Mouse (Mus musculus) cerebellum, postnatal 25 days (tissue): Measurements from ENCODE around the gene Rorc.

Source experiments
- DNase-seq, 2 experiments: peaks; one replicate each; pipeline ENCODE4 v3.0.0; 2021; ENCODE audit warnings: mixed read lengths in 2 of 2

Rorc gene

DNA sequence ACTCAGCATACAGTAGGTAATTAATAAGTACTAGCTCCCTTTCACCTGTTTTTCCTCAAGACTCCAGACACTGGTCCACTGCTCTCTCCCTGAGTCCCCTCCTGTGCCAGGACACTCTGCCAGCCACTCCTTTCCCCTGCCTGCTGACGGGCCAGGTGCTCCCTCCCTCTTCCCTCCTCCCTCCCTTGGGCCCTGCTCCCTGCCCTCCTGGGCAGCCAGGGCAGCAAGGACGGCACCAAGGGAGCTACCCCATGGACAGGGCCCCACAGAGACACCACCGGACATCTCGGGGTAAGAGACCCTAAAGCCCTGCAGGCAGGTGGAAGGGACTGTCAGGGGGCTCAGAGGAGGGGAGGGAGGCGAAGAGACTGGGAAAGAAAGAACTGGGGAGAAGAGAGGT lies at the start of gene Rorc:
Gene Rorc (plus strand): TSS at position 154 of the 400 bp plus-strand sequence.
- DNase-seq = peak; percentile 61 to 74

GRCm38 (mm10) chr3:94328681-94329080 lies 43.9 kb upstream of the Rorc start:
- DNase-seq = no peak

GRCm38 (mm10) chr3:94334442-94334841 lies 38.2 kb upstream of the Rorc start:
- no peak for DNase-seq

DNA sequence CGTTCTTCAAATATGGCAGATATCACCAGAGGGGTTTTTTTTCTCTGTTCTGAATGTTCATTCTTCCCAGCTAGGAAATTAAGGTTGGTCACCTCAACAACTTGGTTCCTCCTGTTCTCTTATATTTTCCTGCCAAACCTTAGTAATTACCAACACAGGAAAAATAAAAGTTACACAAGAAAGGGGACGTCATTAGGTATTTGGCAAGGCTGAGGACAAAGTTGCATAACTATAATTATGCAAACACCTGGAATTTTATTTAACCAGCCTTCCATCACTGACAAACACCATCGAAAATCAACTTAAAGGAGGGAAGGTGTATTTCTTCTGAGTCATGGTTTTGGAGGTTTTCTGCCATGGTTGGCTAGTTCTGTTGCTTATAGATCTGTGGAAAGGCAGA lies 34.1 kb upstream of the Rorc start:
- no peak for DNase-seq

DNA sequence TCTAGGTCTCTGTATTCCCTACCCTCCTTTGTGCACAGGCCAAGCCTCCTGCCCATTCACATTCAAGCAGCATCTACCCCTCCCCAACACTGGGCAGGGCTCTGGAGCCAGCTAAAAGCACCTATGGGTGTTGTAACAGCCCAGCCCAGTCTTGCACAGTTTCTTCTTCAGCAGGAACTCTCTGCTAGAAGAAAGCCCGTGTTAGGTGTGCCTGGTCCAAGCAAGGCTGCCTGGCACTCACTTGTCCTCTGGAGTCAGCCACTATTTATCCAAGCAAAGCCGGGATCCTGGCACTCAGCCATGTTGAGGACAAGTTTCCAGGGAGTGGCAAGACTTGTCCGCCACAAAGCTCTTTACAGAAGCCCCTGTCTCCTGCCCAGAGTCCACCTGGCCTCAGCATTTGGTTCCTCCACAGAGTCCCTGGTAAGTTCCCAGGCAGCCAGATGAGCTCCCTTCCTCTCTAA lies 30.6 kb upstream of the Rorc start, which contains the start of gene Them5:
Gene Them5 (plus strand): TSS at position 141 of the 464 bp plus-strand sequence.
- DNase-seq = peak in 1 of 2 experiments; percentile 9

DNA sequence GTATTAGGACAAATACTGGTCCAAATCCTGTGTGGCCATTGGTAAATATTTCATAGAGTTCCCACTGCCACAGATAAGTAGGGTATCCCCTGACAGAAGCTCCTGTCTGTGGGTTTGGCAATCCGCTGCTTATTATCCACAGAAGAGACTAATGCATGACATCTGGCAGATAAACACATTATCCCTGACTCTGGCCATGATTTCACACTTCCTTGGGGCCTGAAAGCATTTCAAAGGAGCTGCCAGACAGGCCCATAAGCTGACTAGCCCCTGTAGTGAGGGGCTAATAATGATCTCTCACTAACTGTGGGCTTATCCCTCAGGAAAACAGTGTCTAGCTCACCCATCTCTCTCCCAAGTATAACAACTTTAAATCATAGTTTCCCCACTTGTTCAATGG lies 30.0 kb upstream of the Rorc start:
- no peak for DNase-seq

DNA sequence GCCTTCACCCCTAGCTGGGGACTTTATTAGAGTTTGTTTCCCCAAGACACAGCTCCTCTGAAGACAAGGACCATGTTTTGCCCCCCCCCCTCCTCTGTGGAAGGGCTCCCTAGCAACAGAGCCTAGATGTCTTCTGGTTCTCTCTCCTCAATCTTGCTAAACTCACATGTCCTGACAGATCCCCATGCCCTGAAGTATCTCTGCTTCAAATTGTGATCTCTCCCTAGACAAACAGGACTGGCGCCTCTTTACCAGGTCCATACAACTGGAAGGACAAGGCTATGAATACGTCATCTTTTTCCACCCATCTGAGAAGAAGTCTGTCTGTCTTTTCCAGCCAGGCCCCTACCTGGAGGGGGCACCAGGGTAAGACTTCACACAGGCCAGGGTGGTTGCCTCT lies 28.4 kb upstream of the Rorc start:
- DNase-seq = no peak

- DNase-seq = no peak
Observed at GRCm38 (mm10) chr3:94344897-94345296, 27.7 kb upstream of the Rorc start.

- no peak for DNase-seq
Observed at GRCm38 (mm10) chr3:94348146-94348545, 24.4 kb upstream of the Rorc start.

DNA sequence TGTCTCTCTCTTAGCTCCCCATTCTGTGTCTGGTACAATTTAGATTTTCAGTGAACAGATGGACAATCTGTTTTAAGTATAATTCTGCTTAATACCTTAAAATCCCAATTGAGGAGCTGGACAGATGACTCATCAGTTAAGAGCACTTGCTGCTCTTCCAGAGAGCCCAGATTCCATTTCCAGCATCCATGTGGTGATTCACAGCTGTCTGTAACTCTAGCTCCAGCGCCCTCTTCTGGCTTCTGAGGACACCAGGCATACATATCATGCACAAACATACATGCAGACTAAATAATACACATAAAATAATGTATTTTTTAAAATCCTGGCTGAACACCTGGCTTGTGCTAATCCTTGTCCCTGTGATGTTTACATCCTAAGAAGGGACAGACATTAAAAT lies 11.8 kb upstream of the Rorc start:
- DNase-seq = no peak

DNA sequence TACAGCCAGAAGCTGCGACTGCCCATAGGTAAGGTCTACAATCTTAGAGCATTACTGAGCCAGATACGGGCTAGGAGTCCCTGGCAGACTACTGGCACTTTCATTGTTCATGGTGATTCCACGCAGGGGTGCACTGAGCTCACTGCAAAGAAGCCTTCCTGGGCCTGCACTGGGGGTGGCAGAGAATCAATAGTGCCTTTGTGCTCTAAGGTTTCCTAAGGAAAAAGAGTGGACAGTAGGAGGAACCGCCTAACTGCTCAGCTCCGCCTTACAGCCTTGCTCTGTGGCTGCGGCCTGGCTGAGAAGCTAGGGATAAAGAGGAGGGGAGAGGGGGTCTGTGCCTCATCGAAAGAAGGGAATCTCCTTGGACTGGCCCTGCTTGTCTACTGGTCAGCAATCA lies 10.5 kb upstream of the Rorc start, which contains the start of gene C2cd4d:
Gene C2cd4d (plus strand): TSS at position 301 of the 400 bp plus-strand sequence.
- DNase-seq = no peak

DNA sequence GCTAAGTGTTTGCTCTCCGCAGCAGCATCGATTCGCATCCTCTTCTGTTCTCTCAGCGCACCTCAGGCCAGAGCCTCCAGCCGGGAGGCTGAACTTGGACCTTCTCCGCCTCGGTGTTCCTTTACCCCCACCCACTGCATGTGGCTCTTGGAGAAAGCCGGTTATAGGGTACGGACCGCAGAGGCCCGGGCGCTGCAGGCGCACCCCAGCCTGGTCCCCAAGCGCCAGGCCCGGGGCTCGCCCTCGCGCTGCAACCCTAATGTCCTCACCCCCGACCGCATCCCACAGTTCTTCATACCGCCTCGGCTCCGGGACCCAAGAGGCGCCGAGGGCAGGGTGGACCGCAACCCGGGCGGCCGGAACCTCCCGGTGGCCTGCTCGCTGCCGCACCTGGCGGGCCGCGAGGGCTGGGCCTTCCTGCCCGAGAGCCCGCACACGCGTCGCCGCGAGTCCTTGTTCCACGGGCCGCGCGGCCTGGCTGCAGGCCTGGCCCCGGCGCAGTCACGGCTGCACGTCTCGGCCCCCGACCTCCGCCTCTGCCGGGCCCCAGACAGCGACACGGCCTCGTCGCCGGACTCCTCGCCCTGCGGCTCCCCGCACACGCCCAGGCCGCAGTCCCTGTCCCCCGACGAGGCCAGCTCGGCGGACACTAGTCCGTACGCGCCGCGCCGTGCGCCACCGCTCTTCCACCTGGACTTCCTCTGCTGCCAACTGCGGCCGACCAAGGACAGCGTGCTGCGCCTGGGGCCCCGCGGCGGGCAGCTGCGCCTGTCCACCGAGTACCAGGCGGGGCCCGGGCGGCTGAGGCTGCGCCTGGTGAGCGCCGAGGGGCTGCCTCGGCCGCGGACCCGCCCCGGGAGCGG lies 9.1 kb upstream of the Rorc start:
- DNase-seq = peak; percentile 78 to 80

- peak in 1 of 2 experiments; percentile 46 for DNase-seq
Observed at GRCm38 (mm10) chr3:94364154-94364526, 8.5 kb upstream of the Rorc start.

GRCm38 (mm10) chr3:94366761-94367160 lies 5.8 kb upstream of the Rorc start:
- peak; percentile 85 for DNase-seq

GRCm38 (mm10) chr3:94367511-94367910 lies 5.1 kb upstream of the Rorc start:
- DNase-seq = no peak

GRCm38 (mm10) chr3:94368631-94369030 lies 4.0 kb upstream of the Rorc start:
- no peak for DNase-seq

GRCm38 (mm10) chr3:94369709-94370108 lies 2.9 kb upstream of the Rorc start:
- no peak for DNase-seq

- peak; percentile 53 to 79 for DNase-seq
Observed at GRCm38 (mm10) chr3:94371637-94372036, 957 bp upstream of the Rorc start.

DNA sequence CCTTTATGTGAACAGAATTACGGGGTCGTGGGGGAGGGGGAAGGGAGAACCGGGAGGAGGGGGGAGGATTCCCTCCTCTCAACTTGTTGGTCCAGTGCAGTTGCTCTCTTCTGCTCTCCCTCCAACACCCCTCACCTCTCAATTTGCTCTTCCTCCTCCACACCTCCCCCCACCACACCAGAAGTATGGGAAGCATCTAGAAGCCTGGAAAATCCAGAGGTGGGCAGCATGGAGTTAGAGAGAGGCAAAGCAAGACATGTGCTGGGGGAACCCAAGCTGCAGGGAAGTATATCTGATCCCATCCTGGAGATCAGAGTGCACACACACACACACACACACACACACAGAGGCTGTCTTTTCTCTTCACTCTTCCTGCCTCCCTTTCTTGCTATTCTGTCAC lies 556 bp upstream of the Rorc start:
- no peak for DNase-seq

DNA sequence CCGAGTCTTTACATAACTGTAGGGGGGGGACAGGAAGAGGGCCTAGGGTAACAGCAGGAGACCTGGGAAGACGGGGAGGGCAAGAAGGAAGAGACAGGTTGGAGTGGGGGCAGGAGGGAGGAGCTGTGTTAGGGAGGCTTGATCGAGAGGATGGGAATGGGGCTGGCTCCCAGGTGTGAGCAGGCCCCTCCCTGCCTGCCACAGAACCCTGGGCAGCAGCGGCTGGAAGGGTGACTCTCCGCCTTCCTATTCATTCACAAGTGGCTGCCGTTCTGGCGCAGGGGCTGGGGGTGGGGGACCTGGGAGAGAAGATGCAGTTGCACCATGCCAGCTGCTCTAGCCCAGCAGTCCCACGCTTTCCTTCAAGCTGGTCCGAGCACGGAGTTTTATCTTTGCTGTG lies 496 bp downstream of the Rorc start:
- DNase-seq = peak; percentile 23 to 35

GRCm38 (mm10) chr3:94373597-94374011 lies 1.0 kb downstream of the Rorc start:
- DNase-seq = peak; percentile 53 to 69

DNA sequence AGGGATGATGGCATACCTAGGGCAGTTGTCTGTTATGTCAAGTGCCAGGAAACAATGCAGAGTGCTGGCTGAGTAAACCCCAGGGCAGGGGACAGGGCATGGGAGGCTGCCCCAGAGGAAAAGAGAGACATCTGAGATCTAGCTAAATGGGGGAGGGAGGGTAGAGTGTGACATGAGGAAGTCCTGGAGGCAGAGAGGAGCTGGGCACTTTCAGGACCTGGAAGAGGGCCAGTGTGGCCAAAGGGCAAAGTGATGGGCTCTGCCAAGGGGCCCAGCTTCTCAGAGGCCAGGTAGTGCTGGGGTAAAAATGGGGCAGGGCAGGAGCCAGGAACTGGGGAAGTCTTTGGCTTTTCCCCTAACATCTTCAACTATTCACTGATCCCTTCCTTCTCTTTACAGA lies 2.0 kb downstream of the Rorc start:
- DNase-seq = no peak

GRCm38 (mm10) chr3:94375146-94375545 lies 2.6 kb downstream of the Rorc start:
- DNase-seq = peak; percentile 25 to 40

GRCm38 (mm10) chr3:94375861-94376260 lies 3.3 kb downstream of the Rorc start:
- no peak for DNase-seq
